In genomic region chr6:28795792-28796515, GRCm38 (mm10) we compare ENCODE assay signal across 18 mouse cellular contexts. TPM values are rescaled to one million over a fixed set of nuclear protein-coding genes. Genes with fewer than 3 reads are reported as not detected.
DNase-seq lines count a peak whose midpoint lies in the region; ATAC-seq lines count a peak whose summit lies in the region.
"Had no signal": no experiment of that assay in that cellular context is flagged by ENCODE, and none has a peak within 500 bp of the region (broad histone marks: within the 10 kb centered on the region; RNA-seq: fewer than 3 reads in every experiment).

No protein-coding gene starts in this region.

- no peaks in the 10 kb centered on the region for H3K27me3 ChIP-seq in forebrain, embryonic 15.5 days
- H3K27me3 ChIP-seq in forebrain, embryonic 12.5 days: no peaks in the 10 kb centered on the region
- H3K27me3 ChIP-seq in hindbrain, embryonic 13.5 days: no peaks in the 10 kb centered on the region
- H3K27me3 ChIP-seq in midbrain, embryonic 15.5 days (replicated peaks): no peaks in the 10 kb centered on the region
- H3K27me3 ChIP-seq: heart, embryonic 12.5 days; intestine, embryonic 15.5 days; liver, embryonic 13.5 days; lung, embryonic 15.5 days; Patski had no signal

- no peak overlapping the region for H3K9ac ChIP-seq in forebrain, embryonic 15.5 days (replicated peaks)
- H3K9ac ChIP-seq in forebrain, embryonic 12.5 days: no peak overlapping the region
- 0 out of 2 replicates have a peak overlapping the region, but pooled peaks have one; percentile 26 for H3K9ac ChIP-seq in hindbrain, embryonic 13.5 days
- 0 out of 2 replicates have a peak overlapping the region, but pooled peaks have one; percentile 2 for H3K9ac ChIP-seq in midbrain, embryonic 15.5 days
- H3K9ac ChIP-seq: intestine, embryonic 15.5 days; liver, embryonic 13.5 days; lung, embryonic 15.5 days had no signal

- no peaks in the 10 kb centered on the region for H3K36me3 ChIP-seq in forebrain, embryonic 15.5 days
- peaks cover 11% of the 10 kb centered on the region for H3K36me3 ChIP-seq in forebrain, embryonic 12.5 days (replicated peaks)
- H3K36me3 ChIP-seq in hindbrain, embryonic 13.5 days: no peaks in the 10 kb centered on the region
- H3K36me3 ChIP-seq in midbrain, embryonic 15.5 days (replicated peaks): no peaks in the 10 kb centered on the region

- H3K27ac ChIP-seq in forebrain, embryonic 15.5 days (replicated peaks): peak overlapping the region; percentile 45
- no peak overlapping the region for H3K27ac ChIP-seq in forebrain, embryonic 12.5 days
- peak overlapping the region; percentile 68 for H3K27ac ChIP-seq in hindbrain, embryonic 13.5 days
- peak overlapping the region; percentile 10; the same call in 1 of the 2 replicates for H3K27ac ChIP-seq in midbrain, embryonic 15.5 days
- H3K27ac ChIP-seq: intestine, embryonic 15.5 days; liver, embryonic 13.5 days; lung, embryonic 15.5 days; macrophage had no signal

- peak; percentile 11 for DNase-seq in ZHBTc4 (ENCODE audit: low read depth, low spot score)
- no peak for DNase-seq in embryo, embryonic 9.5 days (ENCODE audit: extremely low spot score)
- no peak for DNase-seq in ovary, postnatal 10 days (ENCODE audit: low spot score)
- no peak for DNase-seq in kidney, adult 18-20 months
- DNase-seq: B cell, adult 2 months; cerebellum, postnatal 14 days; liver, embryonic 13.5 days; right cerebral cortex, postnatal 25 days; thymus, postnatal 14 days had no signal

- no peak overlapping the region for H3K4me2 ChIP-seq in forebrain, embryonic 15.5 days (replicated peaks)
- no peak overlapping the region for H3K4me2 ChIP-seq in forebrain, embryonic 12.5 days
- peak overlapping the region; percentile 6; the same call in 1 of the 2 replicates for H3K4me2 ChIP-seq in hindbrain, embryonic 13.5 days
- H3K4me2 ChIP-seq in midbrain, embryonic 15.5 days: no peak overlapping the region
- H3K4me2 ChIP-seq: heart, embryonic 12.5 days; intestine, embryonic 15.5 days; liver, embryonic 13.5 days; lung, embryonic 15.5 days had no signal

- peaks cover 15% of the 10 kb centered on the region for H3K4me1 ChIP-seq in forebrain, embryonic 15.5 days
- H3K4me1 ChIP-seq in forebrain, embryonic 12.5 days: peaks cover 21% of the 10 kb centered on the region
- peaks cover 26% of the 10 kb centered on the region for H3K4me1 ChIP-seq in hindbrain, embryonic 13.5 days (replicated peaks)
- H3K4me1 ChIP-seq in midbrain, embryonic 15.5 days: peaks cover 21% of the 10 kb centered on the region
- H3K4me1 ChIP-seq: lung, embryonic 15.5 days had no signal

- 0 out of 2 replicates have a peak, but pooled peaks have one; percentile 27 for ATAC-seq in forebrain, embryonic 15.5 days (replicated peaks)
- no peak for ATAC-seq in forebrain, embryonic 12.5 days (ENCODE audit: low FRiP score)
- peak; percentile 32; the same call in 1 of the 2 replicates for ATAC-seq in hindbrain, embryonic 13.5 days (ENCODE audit: low FRiP score)
- peak; percentile 35; the same call in 1 of the 2 replicates for ATAC-seq in midbrain, embryonic 15.5 days (replicated peaks)
- ATAC-seq: intestine, embryonic 15.5 days; Patski had no signal

- H3K9me3 ChIP-seq in forebrain, embryonic 15.5 days: no peaks in the 10 kb centered on the region
- no peaks in the 10 kb centered on the region for H3K9me3 ChIP-seq in forebrain, embryonic 12.5 days
- no peaks in the 10 kb centered on the region for H3K9me3 ChIP-seq in hindbrain, embryonic 13.5 days
- H3K9me3 ChIP-seq in midbrain, embryonic 15.5 days: no peaks in the 10 kb centered on the region
- H3K9me3 ChIP-seq: heart, embryonic 12.5 days; intestine, embryonic 15.5 days; liver, embryonic 13.5 days; lung, embryonic 15.5 days had no signal

- WGBS in forebrain, embryonic 15.5 days: 72% methylated on average over 16 of the region's 16 CpGs
- 81% methylated on average over 16 of the region's 16 CpGs for WGBS in forebrain, embryonic 12.5 days
- WGBS in hindbrain, embryonic 13.5 days: 76% methylated on average over 16 of the region's 16 CpGs
- WGBS in midbrain, embryonic 15.5 days: 63% methylated on average over 16 of the region's 16 CpGs

- H3K4me3 ChIP-seq in forebrain, embryonic 15.5 days: no peak overlapping the region
- H3K4me3 ChIP-seq in forebrain, embryonic 12.5 days (replicated peaks): no peak overlapping the region
- H3K4me3 ChIP-seq in hindbrain, embryonic 13.5 days: no peak overlapping the region
- no peak overlapping the region for H3K4me3 ChIP-seq in midbrain, embryonic 15.5 days
- H3K4me3 ChIP-seq: heart, embryonic 12.5 days; intestine, embryonic 15.5 days; liver, embryonic 13.5 days; lung, embryonic 15.5 days had no signal

RNA-seq across cellular contexts. Expression of gene Lrrc4, which starts 35.6 kb away (rescaled TPM):
- 6.4 and 6.5 TPM in 2 replicates for polyA plus RNA-seq in forebrain, embryonic 15.5 days (2015; fragmentation: Nextera tagmentation; extraction: Ambion mirVana)
- 3.0 and 3.1 TPM in 2 replicates for polyA plus RNA-seq in forebrain, embryonic 12.5 days (2016; fragmentation: Nextera tagmentation; extraction: Ambion mirVana)
- 5.6 and 6.4 TPM in 2 replicates for polyA plus RNA-seq in hindbrain, embryonic 13.5 days (2015; fragmentation: Nextera tagmentation; extraction: Ambion mirVana)
- 7.0 and 7.6 TPM in 2 replicates for polyA plus RNA-seq in midbrain, embryonic 15.5 days (2015; fragmentation: Nextera tagmentation; extraction: Ambion mirVana)
- polyA plus RNA-seq: Patski had no signal

Comparison
In these comparisons a context has a peak if more than half of its experiments do, and no peak if none do; other contexts are left out.
1. H3K9ac ChIP-seq: peak in hindbrain, embryonic 13.5 days (single experiment) and midbrain, embryonic 15.5 days (single experiment); none in forebrain, embryonic 15.5 days (single experiment) and forebrain, embryonic 12.5 days (single experiment).